Mouse (Mus musculus) ovary, postnatal 36 days (tissue): ENCODE results near the gene Sf1.
A peak's percentile ranks its signal among the peaks of the same experiment; 100 is the strongest.

Experiments used
- DNase-seq: peaks from one replicate; pipeline ENCODE4 v3.0.0; 2022; ENCODE audit warnings: low spot score, mixed read lengths

Sf1 gene

DNA sequence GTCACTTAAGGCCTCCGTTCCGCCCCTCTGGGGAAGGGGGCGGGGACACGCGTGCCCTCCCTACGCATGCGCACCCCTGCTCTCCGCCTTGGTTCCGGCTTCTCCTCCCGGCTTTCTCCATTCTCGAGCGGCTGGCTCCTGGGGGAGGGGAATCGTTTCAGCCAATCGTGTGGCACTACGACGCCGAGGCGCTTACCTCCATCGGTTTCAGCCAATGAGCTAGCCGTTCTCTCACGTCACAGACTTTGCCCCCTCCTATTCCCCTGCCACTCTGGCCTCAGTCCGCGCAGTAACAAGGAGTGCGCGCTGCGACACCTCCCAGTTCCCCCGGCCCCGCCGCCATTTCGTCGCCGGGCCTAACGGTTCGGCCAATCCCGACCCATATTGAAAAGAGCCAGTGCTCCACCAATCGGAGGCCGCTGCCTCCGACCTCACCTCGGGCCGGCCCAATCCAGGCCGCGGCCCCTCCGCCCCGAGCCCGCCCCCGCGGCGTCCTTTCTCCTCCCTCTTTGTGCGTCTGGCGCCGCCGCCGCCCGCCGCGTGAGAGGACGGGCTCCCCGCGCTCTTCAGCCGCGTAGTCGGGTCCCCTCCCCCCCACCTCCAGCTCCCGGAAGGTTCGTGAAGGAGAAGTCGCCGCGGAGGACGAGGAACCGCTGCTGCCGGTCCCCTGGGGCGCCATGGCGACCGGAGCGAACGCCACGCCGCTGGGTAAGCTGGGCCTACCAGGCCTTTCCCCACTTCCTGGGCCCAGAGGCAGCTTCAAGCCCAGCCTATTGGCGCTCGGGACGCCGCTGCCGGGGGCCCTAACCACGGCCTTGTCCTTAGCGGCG is at the start of gene Sf1:
TSS of gene Sf1 (plus strand) at position 280 of the 830 bp plus-strand sequence.
- peak; percentile 100 for DNase-seq

- no peak for DNase-seq
Measured at GRCm38 (mm10) chr19:6313796-6314195, 49.7 kb upstream of the Sf1 start.

DNA sequence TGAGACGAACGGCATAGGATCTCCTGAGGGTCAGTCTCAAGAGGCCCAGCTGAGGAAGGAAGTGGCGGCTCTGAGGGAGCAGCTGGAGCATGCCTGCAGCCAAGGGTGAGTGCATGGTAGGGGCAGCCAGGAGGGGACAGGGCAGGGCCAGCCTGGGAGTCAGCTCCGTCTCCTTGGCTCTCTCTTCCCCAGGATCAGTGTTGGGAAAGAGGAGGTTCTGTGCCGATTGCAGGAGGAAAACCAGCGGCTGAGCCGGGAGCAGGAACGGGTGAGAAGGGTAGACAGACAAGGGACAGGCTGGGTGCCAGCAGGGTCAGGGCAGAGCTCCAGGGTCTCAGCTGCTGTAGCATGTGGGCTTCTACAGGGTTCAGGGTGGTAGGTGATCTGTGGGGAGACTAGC is 49.0 kb upstream of the Sf1 start:
- no peak for DNase-seq

- DNase-seq, result no peak
Measured at GRCm38 (mm10) chr19:6315573-6315972, 47.9 kb upstream of the Sf1 start.

GRCm38 (mm10) chr19:6318145-6318544 is 45.3 kb upstream of the Sf1 start:
- DNase-seq, result no peak

GRCm38 (mm10) chr19:6321358-6321757 is 42.1 kb upstream of the Sf1 start:
- no peak for DNase-seq

DNA sequence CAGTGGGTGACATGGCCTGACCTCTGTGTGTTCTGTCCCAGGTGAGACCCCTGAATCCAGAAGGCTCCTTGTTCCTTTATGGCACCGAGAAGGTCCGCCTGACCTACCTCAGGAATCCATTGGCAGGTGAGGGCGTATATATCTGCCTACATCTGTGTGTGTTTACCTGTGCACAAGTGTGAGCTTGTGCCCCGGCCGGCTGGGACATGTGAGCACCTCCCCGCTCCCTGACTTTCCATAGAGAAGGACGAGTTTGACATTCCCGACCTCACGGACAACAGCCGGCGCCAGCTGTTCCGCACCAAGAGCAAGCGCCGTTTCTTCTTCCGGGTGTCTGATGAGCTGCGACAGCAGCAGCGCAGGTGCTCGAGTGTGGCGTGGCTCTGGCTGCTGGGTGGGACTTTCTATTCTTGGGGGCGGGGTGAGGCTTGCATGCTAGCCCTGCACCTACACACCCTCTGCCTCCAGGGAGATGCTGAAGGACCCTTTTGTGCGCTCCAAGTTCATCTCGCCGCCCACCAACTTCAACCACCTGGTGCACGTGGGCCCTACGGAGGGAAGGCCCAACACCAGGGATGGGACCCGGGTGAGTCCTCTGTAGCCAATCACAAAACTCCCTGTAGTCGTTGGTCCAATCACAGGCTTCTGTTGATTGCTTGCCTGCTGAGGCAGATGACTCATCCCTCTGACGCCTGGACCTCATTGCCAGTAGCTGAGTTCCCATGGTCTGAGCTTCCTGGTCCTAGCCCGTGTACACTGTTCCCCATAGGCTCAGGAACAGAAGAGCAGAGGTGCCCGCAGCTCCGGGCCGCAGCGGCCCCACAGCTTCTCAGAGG is 41.5 kb upstream of the Sf1 start:
- DNase-seq, result no peak

DNA sequence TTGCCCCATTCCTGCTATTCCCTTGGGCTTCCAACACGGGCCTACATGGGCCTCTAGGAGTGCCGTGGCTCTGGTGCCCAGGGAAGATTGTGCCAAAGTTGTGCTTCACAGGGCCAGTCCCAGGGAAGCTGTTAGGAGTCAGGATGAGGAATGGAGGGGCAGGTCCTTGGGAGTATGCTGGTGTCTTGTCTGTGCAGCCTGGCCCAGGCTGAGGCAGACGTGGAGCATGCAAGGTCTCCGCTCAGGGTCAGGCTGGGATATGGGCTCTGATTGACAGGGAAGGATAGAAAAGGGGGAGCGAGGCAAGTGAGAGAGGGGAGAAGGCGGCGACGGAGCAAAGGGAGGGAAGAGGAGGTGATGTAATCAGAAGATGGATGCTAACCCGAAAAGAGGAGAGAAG is 38.7 kb upstream of the Sf1 start:
- no peak for DNase-seq

- no peak for DNase-seq
Measured at GRCm38 (mm10) chr19:6331178-6331577, 32.3 kb upstream of the Sf1 start.

GRCm38 (mm10) chr19:6331719-6332516 is 31.6 kb upstream of the Sf1 start:
- DNase-seq, result no peak

DNA sequence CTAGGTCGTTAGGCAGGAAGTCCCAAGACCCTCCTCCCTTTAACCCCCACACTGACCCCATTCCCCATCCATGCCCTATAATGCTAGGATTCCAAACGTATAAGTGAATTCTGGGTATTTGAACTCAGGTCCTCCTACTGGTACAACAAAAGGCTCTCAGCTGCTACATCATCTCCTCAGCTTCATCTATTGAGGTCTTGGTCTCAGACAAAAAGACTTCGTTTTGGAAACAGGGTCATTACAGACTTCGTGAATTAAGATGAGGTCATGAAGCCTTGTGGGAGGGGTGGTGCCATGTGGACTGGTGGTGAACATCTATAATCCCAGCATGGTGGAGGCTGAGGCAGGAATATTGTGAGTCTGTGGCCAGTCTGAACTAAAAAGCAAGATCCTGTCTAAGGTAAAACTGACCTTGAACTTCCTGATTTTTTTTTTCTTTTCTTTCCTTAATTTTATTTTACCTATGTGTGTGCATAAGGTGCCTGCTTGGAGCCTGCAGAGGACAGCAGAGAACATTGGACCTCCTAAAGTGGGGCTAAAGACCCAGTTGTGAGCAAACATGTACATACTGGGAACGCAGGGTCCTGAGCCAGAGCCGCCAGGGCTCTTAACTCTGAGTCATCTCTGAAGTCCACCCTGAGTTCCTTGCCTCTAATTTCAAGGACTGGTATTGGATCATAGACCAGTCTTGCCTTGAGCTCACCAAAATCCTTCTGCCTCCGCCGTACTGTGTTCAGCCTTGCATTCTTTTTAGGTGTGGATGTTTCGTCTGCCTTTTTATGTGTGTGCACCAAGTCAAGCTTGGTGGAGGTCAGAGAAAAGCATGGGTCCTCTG is 29.5 kb upstream of the Sf1 start:
- DNase-seq, result no peak

GRCm38 (mm10) chr19:6334673-6335457 is 28.6 kb upstream of the Sf1 start, which contains the start of gene Men1:
Gene Men1 (plus strand): TSS chr19:6334979.
- DNase-seq, result peak; percentile 90

GRCm38 (mm10) chr19:6335458-6335827 is 28.0 kb upstream of the Sf1 start:
- peak; percentile 45 for DNase-seq

- DNase-seq, result no peak
Measured at GRCm38 (mm10) chr19:6336920-6337319, 26.6 kb upstream of the Sf1 start.

- DNase-seq, result no peak
Measured at GRCm38 (mm10) chr19:6338171-6338570, 25.3 kb upstream of the Sf1 start.

- no peak for DNase-seq
Measured at GRCm38 (mm10) chr19:6338716-6339115, 24.8 kb upstream of the Sf1 start.

GRCm38 (mm10) chr19:6339191-6339590 is 24.3 kb upstream of the Sf1 start:
- no peak for DNase-seq

DNA sequence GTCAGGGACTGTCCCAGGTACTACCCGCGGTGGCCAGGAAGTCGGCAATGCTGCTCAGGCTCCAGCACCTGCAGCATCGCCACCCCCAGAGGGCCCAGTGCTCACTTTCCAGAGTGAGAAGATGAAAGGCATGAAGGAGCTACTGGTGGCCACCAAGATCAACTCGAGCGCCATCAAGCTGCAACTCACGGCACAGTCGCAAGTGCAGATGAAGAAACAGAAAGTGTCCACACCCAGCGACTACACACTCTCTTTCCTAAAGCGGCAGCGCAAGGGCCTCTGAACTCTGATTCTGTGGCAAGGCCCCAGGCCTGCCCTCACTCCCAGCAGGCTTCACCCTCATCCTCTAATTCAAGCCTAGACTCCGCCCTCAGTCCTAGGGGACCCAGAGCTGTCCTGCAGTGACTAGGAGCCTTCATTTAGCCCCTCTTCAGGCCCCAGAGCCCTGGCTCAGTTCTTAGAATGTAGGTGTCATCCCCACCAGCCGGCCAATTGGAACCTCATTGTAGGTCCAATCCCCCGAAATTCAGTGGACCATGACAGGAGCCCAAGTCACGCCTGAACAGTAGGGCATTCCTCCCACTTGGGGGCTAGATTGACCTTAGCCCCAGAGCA is 23.5 kb upstream of the Sf1 start:
- DNase-seq, result no peak

DNA sequence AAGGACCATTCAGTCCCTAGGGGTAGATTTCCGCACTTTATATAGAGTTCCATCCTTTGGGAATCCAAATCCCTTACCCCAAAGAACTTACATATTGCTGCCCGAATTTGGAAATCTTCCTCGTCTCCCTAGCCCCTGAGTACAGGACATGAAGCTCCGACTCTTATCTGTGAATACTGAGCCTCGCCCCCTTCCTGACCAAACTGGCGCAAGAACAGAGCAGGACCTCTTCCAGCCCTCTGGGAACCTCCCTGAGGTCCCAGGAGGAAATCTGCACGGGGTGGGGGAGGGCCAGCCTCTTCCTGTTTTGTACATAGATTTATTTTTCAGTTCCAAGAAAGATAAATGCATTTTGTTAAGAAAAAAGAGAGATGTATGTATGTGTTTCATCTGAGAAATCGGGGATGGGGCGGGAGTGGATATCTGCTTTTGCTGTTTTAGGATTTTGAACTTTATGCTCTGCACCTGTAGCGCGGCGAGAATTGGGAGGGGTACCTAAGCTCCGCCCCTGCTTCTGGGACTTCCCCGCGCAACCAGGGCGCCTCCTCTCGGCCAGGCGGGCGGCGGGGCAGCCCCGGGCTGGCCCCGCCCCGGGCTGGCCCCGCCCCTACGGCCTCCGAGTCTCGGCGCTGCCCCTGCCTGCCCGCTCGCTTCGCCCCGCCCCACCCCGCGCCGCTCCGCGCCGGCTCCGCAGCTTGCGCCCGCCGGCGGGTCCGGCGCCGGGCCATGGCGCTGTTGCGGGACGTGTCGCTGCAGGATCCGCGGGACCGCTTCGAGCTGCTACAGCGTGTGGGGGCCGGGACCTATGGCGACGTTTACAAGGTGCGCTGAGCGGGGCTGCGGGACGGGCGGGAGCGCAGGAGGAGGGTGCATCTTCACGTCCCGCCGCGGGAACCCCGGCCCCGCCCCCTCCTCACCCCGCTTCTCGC is 22.7 kb upstream of the Sf1 start, which contains the start of gene Map4k2:
TSS of gene Map4k2 (plus strand) at position 612 of the 929 bp plus-strand sequence.
- DNase-seq, result peak; percentile 90
